Mouse (Mus musculus) liver, adult 2 months (tissue): ENCODE measurements around the gene Adam19.
"Not testable (repeated sequence)": the region's sequence is repeated elsewhere in the genome, so short reads cannot be mapped to it uniquely, and the experiment has no call there.

Experiments used
- CTCF ChIP-seq: fragments of 200-500 bp; IDR thresholded peaks from 2 replicates; pipeline ENCODE4 v1.5.1; 2011; ENCODE audit warnings: low read depth, low read length, control low read depth
- POLR2A ChIP-seq: fragments of 200-500 bp; IDR thresholded peaks from 2 replicates; pipeline ENCODE4 v1.6.1; 2011; ENCODE audit warnings: low read length, control low read depth; ENCODE audit not compliant: insufficient read depth; ENCODE audit errors: extremely low read depth

DNA sequence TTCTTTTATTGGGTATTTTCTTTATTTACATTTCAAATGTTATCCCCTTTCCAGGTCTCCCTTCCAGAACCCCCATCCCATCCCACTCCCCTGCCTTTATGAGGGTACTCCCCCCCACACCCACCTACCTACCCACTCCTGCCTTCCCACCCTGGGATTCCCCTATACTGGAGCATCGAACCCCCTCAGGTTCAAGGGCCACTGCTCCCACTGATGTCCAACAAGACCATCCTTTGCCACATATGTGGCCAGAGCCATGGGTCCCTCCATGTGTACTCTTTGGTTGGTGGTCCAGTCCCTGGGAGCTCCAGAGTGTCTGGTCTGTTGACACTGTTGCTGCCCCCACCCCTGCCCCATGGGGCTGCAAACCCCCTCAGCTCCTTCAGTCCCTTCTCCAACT, 126.2 kb downstream of the Adam19 start:
- TF ChIP-seq CTCF, POLR2A: not testable (repeated sequence)
